Mouse (Mus musculus): ENCODE results near the gene Cntrl.

DNA sequence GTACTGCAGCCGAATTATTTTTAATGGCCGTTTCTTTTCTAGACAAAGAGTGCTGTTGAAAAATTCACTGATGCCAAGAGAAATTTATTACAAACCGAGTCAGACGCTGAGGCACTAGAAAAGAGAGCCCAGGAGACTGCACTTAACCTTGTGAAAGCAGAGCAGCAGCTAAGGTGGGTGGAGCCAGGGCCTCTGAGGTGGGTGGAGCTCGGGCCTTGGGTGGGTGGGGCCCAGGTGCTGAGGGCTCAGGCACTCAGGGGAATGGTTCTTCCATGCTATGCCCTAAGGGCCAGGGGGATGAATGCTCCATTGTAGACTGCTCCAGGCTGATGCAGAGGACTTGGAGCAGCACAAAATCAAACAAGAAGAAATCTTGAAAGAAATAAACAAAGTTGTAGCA, 50.9 kb downstream of the Cntrl start:
- no peak for TF ChIP-seq SRF (IDR thresholded peaks at IDR 0.05; ENCODE audit: control insufficient read depth, insufficient read length, low read depth)
- no peak for TF ChIP-seq POLR2A (IDR thresholded peaks at IDR 0.05; ENCODE audit: insufficient read length, low read depth)
- TF ChIP-seq TCF12 (IDR thresholded peaks at IDR 0.05; ENCODE audit: insufficient read depth, poor library complexity, severe bottlenecking): no peak
- no peak for TF ChIP-seq E2F4 (IDR thresholded peaks at IDR 0.05; ENCODE audit: insufficient read depth)
- no peak for TF ChIP-seq POLR2AphosphoS2 (IDR thresholded peaks at IDR 0.05; ENCODE audit: insufficient read length, low read depth)
